Mouse (Mus musculus) c-Kit-positive CD71-positive TER-119-negative erythroid progenitor cells, embryonic 14.5 days (primary cell): ENCODE measurements around the gene Slc25a44.
A peak's percentile ranks its signal among the peaks of the same experiment; 100 is the strongest.
"Not testable (repeated sequence)": the region's sequence is repeated elsewhere in the genome, so short reads cannot be mapped to it uniquely, and the experiment has no call there.

Source experiments
- DNase-seq: peaks from one replicate; pipeline ENCODE4 v3.0.0-alpha.2; 2013; ENCODE audit warnings: low read depth

Slc25a44 gene

GRCm38 (mm10) chr3:88449395-88450023 lies 24.6 kb upstream of the Slc25a44 start:
- no peak for DNase-seq

- no peak for DNase-seq
Observed at GRCm38 (mm10) chr3:88448443-88448842, 23.5 kb upstream of the Slc25a44 start.

DNA sequence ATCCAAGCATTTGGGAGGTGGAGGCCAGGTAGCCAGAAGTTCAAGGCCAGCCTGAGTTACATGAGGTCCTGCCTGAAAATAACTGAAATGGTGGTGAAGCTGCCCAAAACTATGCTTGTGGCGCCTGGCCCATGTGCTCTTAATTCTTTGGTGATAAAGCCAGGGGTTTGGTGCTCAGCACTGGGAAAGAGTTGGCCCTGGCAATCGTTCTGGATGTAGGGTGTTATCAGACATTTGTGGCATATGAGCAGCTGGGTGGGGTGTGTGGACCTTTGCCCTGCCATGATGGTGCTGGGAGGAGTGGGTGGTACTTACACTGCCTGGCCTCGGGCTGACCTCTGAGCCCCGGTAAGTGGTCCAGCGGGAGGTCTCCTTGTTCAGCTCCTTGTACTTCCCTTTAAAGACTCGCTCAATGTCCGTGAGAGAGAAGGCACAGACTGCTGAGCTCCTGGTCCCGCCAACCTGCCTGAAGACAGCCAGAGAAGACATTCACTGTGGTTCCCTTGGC lies 22.8 kb upstream of the Slc25a44 start:
- DNase-seq: no peak

DNA sequence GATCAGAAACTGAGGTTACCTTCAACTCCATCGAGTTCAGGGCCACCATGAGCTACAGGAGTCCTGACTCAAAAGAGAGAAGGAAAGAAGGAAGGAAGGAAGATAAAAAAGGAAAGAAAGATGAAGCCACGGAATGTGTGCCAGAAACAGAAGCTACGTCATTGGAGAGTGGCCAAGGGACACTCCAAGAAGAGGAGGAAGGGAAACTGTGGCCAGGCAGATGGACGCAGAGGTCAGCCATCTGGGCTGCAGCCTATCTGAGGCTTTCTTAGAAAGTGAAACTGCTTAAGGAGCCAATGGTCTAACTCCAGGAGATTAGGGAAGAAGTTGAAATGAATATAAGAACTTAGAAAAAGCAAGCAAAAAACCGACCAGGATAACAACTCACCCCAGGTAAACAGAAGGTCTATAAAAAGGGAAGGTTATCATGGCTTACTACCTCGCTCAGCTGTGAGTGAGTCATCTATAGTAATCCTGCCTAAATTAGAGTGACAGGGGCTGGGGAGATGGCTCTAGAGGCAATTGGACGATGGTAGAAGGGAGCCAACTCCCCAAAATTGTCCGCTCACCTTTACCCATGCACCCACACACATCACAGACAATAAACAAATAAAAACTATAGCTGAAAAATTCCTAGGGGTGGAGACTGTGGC lies 21.7 kb upstream of the Slc25a44 start:
- DNase-seq: no peak

GRCm38 (mm10) chr3:88442888-88443287 lies 17.9 kb upstream of the Slc25a44 start:
- no peak for DNase-seq

GRCm38 (mm10) chr3:88442488-88442887 lies 17.5 kb upstream of the Slc25a44 start:
- DNase-seq: no peak

DNA sequence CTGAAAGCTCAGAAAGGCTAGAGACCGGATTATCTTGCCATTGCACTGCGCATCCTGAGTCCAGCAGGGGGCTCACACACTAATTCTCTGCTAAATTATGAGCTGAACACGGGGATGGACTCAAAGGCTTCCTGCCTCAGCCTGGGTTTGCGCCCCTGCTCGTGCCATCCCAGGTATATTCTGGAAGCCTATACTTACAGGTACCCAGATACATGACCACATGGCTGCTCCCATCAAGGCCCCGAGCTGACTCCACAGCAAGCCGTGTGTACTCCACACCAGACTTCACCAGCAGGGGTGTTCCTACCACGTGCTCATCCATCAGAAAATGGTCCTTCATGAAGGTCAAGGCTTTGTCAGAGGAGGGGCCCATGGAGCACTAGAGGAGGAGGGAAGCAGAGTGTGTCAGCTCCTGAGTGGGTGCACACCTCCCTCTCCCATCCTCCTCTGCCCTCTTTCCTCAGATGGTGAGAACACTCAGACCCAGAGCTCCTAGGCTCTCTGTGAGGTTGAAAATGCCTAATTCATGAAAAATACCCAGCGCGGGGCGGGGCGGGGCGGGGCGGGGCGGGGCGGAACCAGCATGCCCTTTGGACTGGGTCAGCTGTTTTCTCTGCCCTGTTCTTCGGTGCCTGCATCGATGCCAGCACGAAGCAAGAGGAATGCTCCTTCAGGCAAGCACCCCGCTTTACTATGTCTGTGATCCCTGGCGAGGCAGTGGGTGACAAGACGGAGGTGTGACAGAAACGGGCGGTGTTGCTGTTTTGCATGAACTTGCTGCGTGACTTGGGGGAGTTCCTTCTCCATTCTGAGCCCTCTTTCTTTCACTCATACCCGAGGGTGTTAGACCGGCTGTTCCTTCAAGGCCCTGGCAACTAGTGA lies 15.8 kb upstream of the Slc25a44 start:
- DNase-seq: peak; percentile 34

DNA sequence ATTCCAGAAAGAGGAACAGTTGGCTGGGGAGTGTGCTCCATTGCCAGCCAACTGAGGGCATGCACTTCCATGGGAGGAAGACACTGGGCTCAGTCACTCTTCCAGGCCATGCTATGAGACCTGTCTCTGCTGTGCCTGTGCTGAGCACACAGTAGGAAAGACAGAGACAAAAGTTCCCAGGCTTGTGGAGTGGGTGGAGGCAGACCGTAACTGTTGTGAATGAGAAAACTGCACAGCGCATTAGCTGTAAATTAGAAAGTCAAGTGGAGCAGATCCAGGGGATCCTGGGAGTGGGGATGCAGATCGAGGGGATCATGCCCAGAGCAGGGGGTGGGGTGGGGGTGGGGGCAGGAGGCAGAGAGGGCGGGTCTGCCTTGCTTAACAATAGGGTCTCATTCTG lies 14.6 kb upstream of the Slc25a44 start:
- DNase-seq: no peak

DNA sequence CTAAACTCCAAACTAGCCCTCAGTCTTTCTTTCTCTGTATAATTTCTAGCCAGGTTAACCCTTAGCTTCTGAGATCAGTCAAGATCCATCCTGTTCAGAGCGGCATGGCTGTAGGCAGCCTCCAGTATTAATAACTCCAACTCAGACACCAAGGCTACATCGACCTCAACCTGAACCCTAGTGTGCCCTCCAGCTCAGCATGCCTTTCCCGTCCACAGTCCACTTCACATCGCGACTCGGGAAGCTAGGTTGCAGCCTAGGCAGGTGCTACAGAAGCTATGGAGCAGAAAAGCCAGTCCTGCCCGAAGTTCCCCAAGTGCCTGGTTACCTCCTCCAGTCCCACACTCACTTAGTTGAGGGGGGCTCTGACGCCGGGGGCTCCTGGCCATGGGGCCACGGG lies 12.5 kb upstream of the Slc25a44 start:
- no peak for DNase-seq

- no peak for DNase-seq
Observed at GRCm38 (mm10) chr3:88436395-88437201, 11.7 kb upstream of the Slc25a44 start.

DNA sequence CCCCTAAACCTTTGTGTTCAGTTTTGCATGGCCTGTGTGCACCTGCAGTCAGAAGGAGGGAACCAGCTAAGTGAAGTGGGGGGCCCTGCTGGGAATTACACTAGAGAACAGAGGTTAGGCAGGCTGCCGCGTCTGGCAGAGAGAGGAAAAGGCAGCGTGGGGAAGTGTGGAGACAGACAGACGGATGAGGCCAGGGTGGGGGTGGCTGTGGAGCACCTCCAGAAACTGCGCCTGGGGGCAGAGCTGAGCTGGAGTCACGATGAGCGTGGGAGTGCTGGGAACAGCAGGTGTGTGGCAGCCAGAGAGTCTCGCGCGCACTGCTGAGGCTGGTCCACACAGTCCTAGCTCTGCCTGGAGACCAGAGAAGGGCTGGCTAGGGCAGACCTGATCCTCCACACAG lies 10.6 kb upstream of the Slc25a44 start:
- DNase-seq: no peak

GRCm38 (mm10) chr3:88428639-88429038 lies 3.7 kb upstream of the Slc25a44 start:
- not testable (repeated sequence) for DNase-seq

DNA sequence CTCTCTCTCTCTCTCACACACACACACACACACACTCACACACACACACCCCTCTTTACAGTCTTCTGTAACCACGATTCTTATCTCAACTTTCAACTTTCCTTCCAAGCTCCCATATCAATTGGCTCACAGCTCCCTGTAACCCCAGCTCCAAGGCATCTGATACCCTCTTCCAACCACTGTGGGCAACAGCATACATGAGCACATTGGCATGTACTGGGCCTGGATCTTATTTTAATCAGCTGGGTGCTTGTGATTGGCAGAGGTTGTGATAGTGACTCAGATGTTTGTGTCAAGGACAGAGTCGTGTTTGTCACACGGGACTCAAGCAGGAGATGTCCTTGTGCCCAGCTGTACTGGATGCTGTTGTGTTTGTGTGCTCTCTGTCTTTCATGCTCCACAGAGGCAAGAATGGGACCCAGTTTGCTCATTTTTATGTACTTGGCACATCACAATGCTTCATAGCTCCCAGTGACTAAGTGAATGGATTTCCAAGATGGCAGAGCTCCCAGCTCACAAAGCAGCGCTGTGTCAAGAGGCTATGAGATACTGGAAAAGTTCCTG lies 2.5 kb upstream of the Slc25a44 start:
- DNase-seq: no peak

DNA sequence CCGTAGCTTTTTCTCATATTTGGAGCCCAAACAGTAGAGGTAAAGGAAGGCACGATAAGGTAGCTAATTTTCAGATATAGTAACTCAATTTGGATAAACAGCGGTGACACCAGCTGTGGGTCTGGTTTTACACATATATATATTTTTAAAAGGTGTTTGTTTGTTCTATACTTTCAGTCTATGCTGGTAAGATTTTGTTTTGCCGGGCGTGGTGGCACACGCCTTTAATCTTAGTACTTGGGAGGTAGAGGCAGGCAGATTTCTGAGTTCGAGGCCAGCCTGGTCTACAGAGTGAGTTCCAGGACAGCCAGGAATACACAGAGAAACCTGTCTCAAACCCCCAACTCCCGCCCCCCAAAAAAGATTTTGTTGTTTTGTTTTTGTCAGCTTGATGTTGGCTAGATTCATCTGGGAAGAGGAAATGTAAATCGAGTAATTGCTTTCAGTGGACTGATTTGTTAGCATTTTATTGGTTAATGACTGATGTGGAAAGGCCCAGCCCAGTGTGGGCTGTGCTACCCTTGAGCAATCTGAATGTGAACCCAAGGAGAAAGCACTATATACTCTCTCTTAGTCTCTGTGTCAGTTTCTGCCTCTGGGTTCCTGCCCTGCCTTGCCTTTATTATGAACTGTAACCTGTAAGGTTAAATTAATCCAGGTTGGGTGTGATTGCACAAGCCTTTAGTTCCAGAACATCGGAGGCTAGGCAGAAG lies 925 bp upstream of the Slc25a44 start:
- DNase-seq: no peak

DNA sequence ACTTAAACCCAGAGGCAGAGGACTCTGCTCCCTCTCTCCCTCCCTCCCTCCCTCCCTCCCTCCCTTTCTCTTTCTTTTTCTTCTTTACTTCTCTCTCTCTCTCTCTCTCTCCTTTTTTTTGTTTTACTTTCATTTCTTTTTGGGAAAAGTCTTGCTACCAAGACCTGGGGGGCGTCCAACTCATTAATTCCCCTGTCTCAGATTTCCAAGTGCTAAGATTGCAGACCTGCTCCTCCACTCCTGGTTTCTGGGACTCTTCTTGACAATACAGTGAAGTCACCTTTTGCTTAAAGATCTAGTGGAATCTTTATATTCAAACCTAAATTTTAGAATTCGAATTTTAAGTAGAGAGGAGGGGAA lies 371 bp upstream of the Slc25a44 start:
- no peak for DNase-seq

- no peak for DNase-seq
Observed at GRCm38 (mm10) chr3:88422020-88422720, 2.8 kb downstream of the Slc25a44 start.

GRCm38 (mm10) chr3:88420771-88421170 lies 4.2 kb downstream of the Slc25a44 start:
- DNase-seq: no peak

- no peak for DNase-seq
Observed at GRCm38 (mm10) chr3:88418016-88418415, 6.9 kb downstream of the Slc25a44 start.

- DNase-seq: no peak
Observed at GRCm38 (mm10) chr3:88415668-88416067, 9.3 kb downstream of the Slc25a44 start.

GRCm38 (mm10) chr3:88412636-88413035 lies 12.3 kb downstream of the Slc25a44 start:
- DNase-seq: no peak
